Mouse (Mus musculus) erythroblast, adult 5-6 weeks (primary cell): ENCODE results near the gene Trrap. TPM values are rescaled to one million over a fixed set of nuclear protein-coding genes. Genes with fewer than 3 reads are reported as not detected.
A peak's percentile ranks its signal among the peaks of the same experiment; 100 is the strongest.
"Not testable (repeated sequence)": the region's sequence is repeated elsewhere in the genome, so short reads cannot be mapped to it uniquely, and the experiment has no call there.

Experiments
- ATAC-seq: replicated peaks from 2 replicates; pipeline ENCODE4 v1.8.0; 2016; ENCODE audit warnings: moderate number of reproducible peaks, mild to moderate bottlenecking, moderate TSS enrichment, inconsistent platforms; ENCODE audit not compliant: poor library complexity, low FRiP score, severe bottlenecking
- total RNA-seq, 2 experiments: library from RNA; stranded (forward) in 1 of 2; stranded (reverse) in 1 of 2; fragments of 150-400 nt in 1 of 2; fragments of 200-764, 138-1000 nt in 1 of 2; gene quantifications; 2 replicates each; pipeline versions ENCODE4 v1.2.3 to v1.2.4; 2015 to 2017; ENCODE audit warnings: low replicate concordance in 2 of 2

Trrap gene
- total RNA-seq (2015; ENCODE audit: low replicate concordance) = 17.7 and 33.9 TPM in 2 replicates
- 14.5 and 16.5 TPM in 2 replicates for total RNA-seq (2017; ENCODE audit: low replicate concordance)

DNA sequence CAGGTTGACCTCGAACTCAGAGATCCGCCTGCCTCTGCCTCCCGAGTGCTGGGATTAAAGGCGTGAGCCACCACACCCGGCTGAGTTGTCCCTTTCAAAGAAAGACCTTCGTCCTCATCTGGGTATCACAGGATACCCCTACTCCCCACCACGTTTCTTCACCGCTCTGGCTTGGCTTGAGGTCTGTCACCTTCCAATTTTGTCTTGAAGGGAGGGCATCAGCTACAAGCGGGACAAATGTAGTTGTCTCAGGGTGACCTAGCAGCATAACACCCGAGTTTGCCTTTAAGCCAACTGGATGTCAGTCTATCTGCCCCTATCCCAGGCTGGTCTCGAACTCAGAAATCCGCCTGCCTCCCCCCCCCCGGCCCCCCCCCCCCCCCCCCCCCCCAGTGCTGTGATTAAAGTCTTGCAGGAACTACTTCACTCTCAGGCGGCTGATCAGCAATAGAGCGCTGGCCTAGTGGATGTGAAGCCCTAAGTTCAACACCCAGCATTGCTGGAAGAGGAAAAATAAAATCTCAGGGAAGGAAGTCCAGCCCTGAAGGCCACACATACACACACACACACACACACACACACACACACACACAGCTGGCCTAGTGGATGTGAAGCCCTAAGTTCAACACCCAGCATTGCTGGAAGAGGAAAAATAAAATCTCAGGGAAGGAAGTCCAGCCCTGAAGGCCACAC is at the start of gene Trrap:
Trrap (plus strand) TSS at position 627 of the 693 bp plus-strand sequence.
- not testable (repeated sequence) for ATAC-seq

DNA sequence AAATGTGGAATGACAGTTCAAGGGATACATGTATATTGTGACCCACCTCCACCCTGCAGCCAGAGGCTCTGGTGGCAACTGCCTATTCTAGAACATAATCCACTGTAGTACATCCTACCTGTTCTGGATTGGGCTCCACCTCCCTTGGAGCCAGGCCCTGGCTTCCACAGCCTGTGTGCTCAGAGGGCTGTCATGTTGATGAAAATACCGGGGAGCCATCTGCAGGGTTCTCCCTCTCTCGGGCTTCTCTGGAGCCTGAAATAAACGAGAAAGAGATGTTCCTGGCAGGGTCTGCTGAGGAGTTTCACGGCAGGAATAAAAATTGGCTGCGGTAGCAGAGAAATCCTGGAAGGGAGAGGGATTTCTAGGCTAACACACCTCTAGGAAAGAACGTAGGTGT is 47.8 kb upstream of the Trrap start:
- ATAC-seq = no peak

GRCm38 (mm10) chr5:144720281-144720680 is 47.3 kb upstream of the Trrap start:
- ATAC-seq = no peak

- ATAC-seq = no peak
These were observed 42.6 kb upstream of the Trrap start for GRCm38 (mm10) chr5:144724926-144725325.

- ATAC-seq = no peak
These were observed 42.0 kb upstream of the Trrap start for GRCm38 (mm10) chr5:144725554-144725953.

- no peak; the same call in 1 of the 2 replicates for ATAC-seq
These were observed 40.4 kb upstream of the Trrap start for GRCm38 (mm10) chr5:144727119-144727518.

DNA sequence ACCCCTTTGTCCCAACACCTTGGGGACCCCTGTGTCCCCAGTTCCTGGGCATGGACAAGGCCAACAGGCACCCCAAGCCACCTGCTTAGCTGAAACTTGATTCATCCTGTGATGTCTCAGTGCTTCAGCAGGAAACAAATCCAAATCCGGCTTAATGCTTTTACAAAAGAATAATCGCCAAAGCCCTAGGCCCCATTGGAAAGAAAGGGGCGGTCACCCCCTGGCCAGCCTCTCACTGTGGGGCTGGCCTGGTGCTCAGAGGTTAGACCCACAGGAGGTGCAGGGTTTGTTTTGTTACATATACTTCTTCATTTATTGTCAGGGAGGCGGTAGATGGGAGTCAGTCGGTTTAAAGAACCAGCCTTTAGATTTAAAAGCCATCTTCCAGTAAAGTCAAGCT is 39.3 kb upstream of the Trrap start:
- ATAC-seq = no peak

DNA sequence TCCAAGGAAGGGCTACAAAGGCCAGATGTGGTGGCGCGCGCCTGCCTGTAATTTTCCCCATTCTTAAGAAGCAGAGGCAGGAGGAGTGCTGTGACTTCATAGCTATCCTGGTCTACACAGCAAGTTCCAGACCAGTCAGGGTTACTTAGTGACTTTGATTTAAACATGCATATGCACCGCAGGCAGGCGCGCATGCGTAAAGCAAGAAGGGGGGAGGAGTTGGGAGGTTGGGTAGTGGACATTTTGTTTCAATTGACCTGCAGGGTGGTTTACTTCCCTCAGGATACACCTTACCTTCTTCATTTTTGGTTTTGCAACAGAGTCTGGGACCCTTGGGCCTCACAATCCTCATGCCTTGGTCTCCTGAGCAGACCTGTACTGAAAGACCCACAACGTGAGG is 38.3 kb upstream of the Trrap start:
- no peak for ATAC-seq

DNA sequence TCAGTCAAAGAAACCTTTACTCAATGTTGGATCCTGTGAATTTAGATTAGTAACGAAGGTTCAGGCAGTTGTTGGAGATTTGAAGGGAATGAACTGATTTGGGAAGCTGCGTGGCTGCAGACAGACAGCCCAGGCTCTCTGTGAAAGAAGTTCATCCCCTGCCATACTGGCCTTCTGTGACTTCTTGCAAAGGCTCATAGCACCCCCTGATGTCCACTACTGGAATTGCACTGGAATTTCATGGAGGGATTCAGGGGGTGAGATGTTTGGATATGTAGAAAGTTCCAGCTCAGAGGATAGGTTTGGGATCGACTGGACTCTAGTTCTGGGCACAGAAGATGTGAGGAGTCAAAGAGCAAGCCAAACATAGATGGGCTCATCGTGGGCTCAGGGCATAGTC is 33.6 kb upstream of the Trrap start:
- no peak for ATAC-seq

- ATAC-seq = 0 out of 2 replicates have a peak, but pooled peaks have one; percentile 70
These were observed 32.6 kb upstream of the Trrap start for GRCm38 (mm10) chr5:144734949-144735348.

GRCm38 (mm10) chr5:144737101-144737500 is 30.4 kb upstream of the Trrap start:
- ATAC-seq = no peak

DNA sequence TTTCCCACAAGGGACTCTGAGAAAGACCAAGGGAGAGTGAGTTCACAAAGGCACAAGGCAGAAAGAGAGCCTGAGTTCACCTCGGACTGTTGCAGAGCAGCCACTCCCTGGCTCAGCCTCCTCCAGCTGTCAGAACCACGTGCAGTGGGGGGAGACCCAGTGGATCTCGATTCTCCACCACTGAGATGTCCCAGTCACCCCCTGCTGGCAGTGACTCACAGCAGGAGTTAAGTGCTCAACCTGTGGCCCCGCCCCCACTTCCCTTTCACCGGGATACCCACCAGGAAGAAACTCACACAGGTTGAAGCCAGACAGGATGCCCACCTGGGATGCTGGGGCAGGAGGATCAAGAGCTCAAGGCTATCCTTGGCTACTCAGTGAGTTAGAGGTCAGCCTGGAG is 15.1 kb upstream of the Trrap start:
- ATAC-seq = no peak

DNA sequence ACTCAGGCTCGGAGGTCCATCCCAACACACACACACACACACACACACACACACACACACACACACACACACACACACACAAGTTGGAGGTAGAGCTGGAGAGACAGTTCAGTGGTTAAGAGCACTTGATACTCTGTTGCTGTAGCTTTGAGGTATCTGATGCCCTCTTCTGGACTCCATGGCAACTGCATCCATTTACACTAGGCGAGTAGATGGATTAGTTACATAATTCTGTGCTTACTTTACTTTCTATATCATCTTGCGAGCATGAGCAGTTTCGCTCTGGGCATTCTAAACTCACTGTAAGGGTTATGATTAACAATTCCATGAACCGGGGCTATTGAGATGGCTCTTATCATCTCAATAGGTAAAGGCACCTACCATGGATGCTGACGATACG is 14.5 kb upstream of the Trrap start:
- no peak for ATAC-seq

- ATAC-seq = no peak
These were observed 12.3 kb upstream of the Trrap start for GRCm38 (mm10) chr5:144755191-144755590.

DNA sequence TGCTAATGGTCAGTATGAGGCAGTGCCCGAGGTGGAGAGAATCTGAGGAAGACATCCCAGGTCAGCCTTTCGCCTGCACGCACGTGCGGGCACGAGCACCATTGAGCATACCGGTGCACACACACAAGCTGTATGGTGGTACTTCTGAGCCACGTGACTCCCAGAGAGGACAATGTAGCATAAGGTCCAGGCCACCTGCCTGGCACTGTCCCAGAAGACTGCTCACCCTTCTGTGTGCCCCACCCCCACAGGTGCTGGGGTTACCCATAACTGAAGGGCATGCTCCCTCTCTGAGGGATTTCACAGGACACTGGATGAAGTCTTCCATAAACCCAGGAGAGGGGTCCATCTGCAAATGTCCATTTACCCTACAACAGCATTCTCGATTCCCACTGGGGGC is 10.1 kb upstream of the Trrap start:
- ATAC-seq = 0 out of 2 replicates have a peak, but pooled peaks have one; percentile 13

- ATAC-seq = no peak
These were observed 9.1 kb upstream of the Trrap start for GRCm38 (mm10) chr5:144758422-144758821.

GRCm38 (mm10) chr5:144761161-144761868 is 6.2 kb upstream of the Trrap start, which contains the start of gene Tmem130:
Gene Tmem130 (minus strand): TSS chr5:144761818.
- no peak for ATAC-seq

DNA sequence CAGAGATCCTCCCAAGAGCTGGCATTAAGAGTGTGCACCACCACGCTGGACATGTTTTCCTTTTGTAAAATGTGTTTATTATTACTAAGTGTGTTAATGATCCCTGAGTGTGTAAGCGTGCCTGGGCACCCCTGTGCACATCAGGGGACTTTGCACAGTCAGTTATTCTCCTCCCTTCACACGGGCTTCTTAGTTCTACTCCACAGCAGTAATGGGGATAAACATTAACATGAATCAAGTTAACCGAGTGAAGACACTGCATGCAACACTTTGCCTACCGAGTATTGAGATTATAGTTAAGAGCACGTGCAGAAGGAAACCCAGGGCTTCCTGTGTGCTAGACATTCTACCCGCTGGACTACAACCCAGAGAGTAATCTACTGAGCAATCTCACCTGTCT is 1.5 kb upstream of the Trrap start:
- ATAC-seq = no peak

GRCm38 (mm10) chr5:144766646-144767045 is 886 bp upstream of the Trrap start:
- no peak for ATAC-seq

DNA sequence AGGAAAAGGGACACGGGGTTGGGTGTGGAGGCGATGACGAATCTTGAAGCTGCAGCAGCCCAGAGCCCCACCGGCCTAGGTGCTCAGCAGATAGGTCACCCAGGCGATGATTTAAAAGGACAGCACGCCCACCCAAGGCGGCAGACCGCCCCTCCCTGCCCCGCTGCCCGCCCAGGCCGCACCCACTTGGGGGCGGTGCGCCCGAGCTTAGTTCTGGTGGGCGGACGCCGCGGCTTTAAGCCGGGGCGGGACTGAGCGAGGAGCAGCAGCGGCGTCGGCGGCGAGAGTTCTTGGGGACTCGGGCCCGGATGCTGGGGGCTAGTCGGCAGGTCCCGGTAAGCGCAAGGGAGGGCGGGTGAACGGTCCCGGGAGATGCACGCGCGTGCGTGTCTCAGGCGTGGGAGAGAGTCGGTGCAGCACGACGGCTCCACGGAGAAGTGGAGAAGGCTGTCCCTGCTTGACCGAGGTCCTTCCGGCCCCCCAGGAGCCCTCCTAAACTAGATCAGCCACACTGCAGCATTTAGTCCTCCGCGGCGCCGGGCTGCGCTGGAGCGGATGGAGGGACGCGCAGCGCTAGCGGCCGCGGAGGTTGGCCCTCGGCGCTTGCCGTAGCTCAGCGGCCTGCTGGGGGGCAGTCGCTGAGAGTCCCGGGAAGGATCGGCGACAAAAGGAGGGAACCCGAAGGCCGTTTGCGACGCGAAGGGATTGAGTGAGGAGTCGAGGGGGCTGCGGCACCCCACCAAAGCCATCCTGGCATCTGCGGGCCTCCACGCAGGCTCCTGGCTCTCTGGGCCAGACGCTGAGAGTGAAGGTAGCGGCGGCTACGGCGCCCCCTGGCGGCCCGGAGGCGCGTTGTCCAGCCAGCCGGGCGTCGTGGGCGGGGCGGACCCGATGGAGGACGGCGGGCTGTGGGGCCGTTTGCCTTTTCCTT is 644 bp downstream of the Trrap start:
- peak; percentile 89 for ATAC-seq
